Mouse (Mus musculus): ENCODE measurements around the gene Ceacam19. TPM values are rescaled to one million over a fixed set of nuclear protein-coding genes. Genes with fewer than 3 reads are reported as not detected.

The Ceacam19 gene
- polyA plus RNA-seq, 1 experiment from 2014 or later: not detected

DNA sequence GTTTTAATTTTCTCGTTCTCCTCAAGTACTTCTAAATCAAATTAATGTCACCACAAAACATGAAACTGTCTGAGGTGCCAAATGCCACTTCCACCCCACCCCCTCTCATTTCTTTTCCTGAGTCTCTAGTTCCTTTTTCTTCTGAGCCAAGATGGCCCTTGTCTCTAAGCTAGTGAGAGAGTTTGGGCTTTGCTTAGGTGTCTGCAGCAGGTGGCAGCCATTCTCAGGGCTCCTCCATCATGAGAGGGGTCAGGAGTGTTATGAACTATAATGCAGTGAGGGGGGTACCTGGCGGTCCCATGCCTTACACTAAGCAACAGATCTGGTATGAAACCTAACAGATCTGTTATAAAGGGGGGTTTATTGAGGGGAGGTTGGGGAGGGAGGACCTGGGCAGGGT lies 35.6 kb upstream of the Ceacam19 start:
- 65% methylated on average over 2 of the region's 2 CpGs for WGBS
- no peak overlapping the region for H3K4me3 ChIP-seq
- no peak for ATAC-seq (replicated peaks)
- H3K9ac ChIP-seq (replicated peaks): no peak overlapping the region
- peaks cover 13% of the 10 kb centered on the region; the same call in 1 of the 2 replicates for H3K4me1 ChIP-seq
- H3K27ac ChIP-seq (replicated peaks): no peak overlapping the region
- no peaks in the 10 kb centered on the region for H3K9me3 ChIP-seq
- H3K27me3 ChIP-seq: no peaks in the 10 kb centered on the region
- H3K36me3 ChIP-seq: no peaks in the 10 kb centered on the region
- H3K4me2 ChIP-seq (replicated peaks): no peak overlapping the region

DNA sequence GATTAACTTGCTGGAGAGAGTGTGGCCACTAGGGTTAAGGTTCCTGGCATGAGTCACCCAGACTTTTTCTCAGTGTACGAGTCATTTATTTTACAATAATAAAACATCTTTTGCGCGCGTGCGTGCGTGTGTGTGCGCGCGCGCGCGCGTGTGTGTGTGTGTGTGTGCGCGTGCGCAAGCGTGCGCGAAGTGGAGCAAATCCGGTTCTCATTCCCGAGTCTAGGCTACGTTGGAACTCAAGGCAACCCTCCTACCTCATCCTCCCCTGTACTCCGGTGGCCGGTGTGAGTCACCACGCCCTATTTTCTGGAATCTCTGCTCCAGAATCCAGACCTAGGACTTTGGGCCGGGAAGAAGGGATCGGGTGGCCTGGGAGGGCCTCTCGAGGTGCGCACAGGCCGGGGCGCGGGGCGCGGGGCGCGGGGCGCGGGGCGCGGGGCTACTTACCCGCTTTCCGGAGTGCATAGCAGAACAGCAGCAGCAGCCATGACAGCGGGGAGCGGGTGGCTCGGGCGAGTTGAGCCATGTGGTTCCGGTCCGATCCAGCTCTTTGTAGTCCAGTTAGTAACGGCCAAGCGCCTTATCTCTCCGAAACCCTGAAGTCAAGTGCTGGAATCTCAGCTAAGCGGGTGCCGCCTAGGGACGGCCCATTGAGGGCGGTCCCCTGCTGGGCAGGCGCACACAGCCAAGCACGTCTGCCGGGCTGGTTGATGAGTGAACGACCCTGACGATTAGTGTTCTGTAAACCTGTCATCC lies 32.9 kb upstream of the Ceacam19 start, which contains the start of gene Pvr:
TSS of gene Pvr (minus strand) at position 655 of the 756 bp plus-strand sequence.
- H3K36me3 ChIP-seq: peaks cover 7% of the 10 kb centered on the region
- peak within 1 kb of the TSS; percentile 79 for H3K4me3 ChIP-seq
- peak within 1 kb of the TSS; percentile 68 for H3K9ac ChIP-seq (replicated peaks)
- no peaks in the 10 kb centered on the region for H3K27me3 ChIP-seq
- peak within 1 kb of the TSS; percentile 78 for H3K4me2 ChIP-seq (replicated peaks)
- H3K27ac ChIP-seq (replicated peaks): peak within 1 kb of the TSS; percentile 87
- under 1% methylated on average over 60 of the region's 60 CpGs for WGBS
- H3K9me3 ChIP-seq: no peaks in the 10 kb centered on the region
- peaks cover 13% of the 10 kb centered on the region; the same call in 1 of the 2 replicates for H3K4me1 ChIP-seq
- ATAC-seq (replicated peaks): peak; percentile 88

DNA sequence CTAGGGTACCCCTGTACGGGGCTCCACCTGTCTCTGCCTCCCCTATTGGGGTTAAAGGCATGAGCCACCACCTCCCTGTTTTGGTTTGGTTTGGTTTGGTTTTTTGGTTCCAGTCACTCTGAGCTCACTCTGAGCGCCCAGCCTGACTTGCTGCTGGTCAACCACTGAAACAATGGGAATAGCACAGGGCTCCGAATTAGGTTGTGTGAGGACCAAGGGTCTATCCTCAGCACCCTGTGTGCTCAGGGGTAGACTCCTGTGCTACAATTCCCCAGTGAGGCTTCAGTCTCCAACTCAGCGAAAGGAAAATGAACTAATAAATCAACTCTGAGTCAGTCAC lies 32.4 kb upstream of the Ceacam19 start:
- Histone ChIP-seq H3K9me3 (no peaks in the 10 kb centered on the region), H3K4me3 (peak overlapping the region; percentile 79), H3K4me2 (replicated peaks) (peak overlapping the region; percentile 78), H3K27ac (replicated peaks) (peak overlapping the region; percentile 87; the same call in 1 of the 2 replicates), H3K9ac (replicated peaks) (peak overlapping the region; percentile 68), H3K27me3 (no peaks in the 10 kb centered on the region), H3K36me3 (peaks cover 7% of the 10 kb centered on the region), H3K4me1 (peaks cover 13% of the 10 kb centered on the region; the same call in 1 of the 2 replicates)
- WGBS: 29% methylated on average over 4 of the region's 4 CpGs
- ATAC-seq (replicated peaks): peak; percentile 50

DNA sequence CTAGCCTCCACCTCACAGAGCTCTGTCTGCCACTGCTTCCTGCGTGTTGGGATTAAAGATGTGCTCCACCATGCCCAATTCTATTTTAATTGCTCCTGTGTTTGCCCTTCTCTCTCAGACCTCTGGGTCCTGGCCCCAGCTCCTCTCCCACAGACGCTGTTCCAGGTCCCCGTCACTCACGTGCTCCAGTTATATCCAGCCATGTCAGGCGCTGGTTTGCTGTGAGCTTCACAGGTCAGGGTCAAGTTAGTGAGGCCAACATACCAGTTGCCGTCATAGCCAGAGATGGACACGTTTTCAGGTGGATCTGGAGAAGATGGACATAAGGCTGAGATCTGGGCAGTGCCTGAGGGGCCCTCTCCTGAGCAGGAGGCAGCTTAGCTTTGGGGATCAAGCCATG lies 26.8 kb upstream of the Ceacam19 start:
- Histone ChIP-seq H3K4me3 (no peak overlapping the region), H3K36me3 (peaks cover 7% of the 10 kb centered on the region), H3K4me2 (replicated peaks) (no peak overlapping the region), H3K9me3 (no peaks in the 10 kb centered on the region), H3K27ac (replicated peaks) (no peak overlapping the region), H3K27me3 (no peaks in the 10 kb centered on the region), H3K9ac (replicated peaks) (no peak overlapping the region), H3K4me1 (no peaks in the 10 kb centered on the region)
- WGBS: 90% methylated on average over 7 of the region's 7 CpGs
- no peak for ATAC-seq (replicated peaks)

DNA sequence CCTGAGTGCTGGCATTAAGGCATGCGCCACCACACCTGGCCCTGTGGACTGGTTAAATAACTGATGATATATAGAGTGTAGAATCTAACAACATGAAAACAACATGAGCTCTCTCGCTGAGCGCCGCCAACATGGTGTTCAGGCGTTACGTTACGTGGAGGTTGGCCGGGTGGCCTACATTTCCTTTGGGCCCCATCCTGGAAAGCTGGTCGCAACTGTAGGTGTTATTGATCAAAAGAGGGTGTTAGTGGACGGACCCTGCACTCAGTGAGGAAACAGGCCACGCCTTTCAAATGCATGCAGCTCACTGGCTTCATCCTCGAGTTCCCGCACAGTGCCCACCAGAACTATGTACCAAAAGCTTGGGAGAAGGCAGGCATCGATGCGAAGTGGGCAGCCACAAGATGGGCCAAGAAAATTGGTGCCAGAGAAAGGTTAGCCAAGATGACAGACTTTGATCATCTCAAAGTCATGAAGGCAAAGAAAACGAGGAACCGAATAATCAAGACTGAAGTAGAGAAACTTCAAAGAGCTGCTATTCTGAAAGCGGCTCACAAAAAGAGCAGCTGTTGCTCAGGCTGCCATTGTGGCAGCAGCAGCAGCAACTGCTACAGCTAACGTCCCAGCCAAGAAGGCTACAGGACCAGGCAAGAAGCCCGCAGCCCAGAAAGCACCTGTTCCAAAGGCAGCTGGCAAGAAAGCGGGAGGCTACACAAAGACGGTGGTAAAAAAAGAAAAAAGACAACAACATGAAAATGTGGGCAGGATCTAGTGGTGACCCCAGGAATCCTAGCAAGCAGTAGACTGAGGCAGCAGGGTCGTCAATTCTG lies 24.1 kb upstream of the Ceacam19 start:
- WGBS: 78% methylated on average over 23 of the region's 23 CpGs
- no peak overlapping the region for H3K9ac ChIP-seq (replicated peaks)
- H3K4me1 ChIP-seq: no peaks in the 10 kb centered on the region
- H3K27me3 ChIP-seq: no peaks in the 10 kb centered on the region
- H3K27ac ChIP-seq (replicated peaks): no peak overlapping the region
- peaks cover 14% of the 10 kb centered on the region for H3K36me3 ChIP-seq
- ATAC-seq (replicated peaks): no peak
- no peaks in the 10 kb centered on the region for H3K9me3 ChIP-seq
- no peak overlapping the region for H3K4me2 ChIP-seq (replicated peaks)
- H3K4me3 ChIP-seq: no peak overlapping the region

DNA sequence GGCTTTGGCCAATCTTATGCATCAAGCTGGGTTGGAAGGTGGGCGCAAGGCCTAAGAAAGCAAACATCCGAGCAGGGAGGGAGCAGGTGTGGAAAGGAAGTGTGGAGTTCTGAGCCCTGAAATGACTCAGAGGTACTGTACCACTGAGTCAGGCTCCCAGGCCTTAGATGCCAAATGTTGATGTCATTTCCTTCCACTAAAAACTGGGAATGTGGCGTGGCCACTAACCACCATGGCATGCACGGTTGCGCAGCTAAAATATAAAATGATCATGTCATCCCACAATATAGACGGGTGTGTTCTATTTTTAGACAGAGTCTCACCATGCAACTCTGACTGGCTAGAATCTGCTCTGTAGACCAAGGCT lies 23.5 kb upstream of the Ceacam19 start:
- no peak overlapping the region for H3K27ac ChIP-seq (replicated peaks)
- no peak for ATAC-seq (replicated peaks)
- H3K4me1 ChIP-seq: no peaks in the 10 kb centered on the region
- H3K4me2 ChIP-seq (replicated peaks): no peak overlapping the region
- H3K9me3 ChIP-seq: no peaks in the 10 kb centered on the region
- H3K9ac ChIP-seq (replicated peaks): no peak overlapping the region
- no peak overlapping the region for H3K4me3 ChIP-seq
- WGBS: 91% methylated on average over 6 of the region's 6 CpGs
- peaks cover 15% of the 10 kb centered on the region for H3K36me3 ChIP-seq
- H3K27me3 ChIP-seq: no peaks in the 10 kb centered on the region

DNA sequence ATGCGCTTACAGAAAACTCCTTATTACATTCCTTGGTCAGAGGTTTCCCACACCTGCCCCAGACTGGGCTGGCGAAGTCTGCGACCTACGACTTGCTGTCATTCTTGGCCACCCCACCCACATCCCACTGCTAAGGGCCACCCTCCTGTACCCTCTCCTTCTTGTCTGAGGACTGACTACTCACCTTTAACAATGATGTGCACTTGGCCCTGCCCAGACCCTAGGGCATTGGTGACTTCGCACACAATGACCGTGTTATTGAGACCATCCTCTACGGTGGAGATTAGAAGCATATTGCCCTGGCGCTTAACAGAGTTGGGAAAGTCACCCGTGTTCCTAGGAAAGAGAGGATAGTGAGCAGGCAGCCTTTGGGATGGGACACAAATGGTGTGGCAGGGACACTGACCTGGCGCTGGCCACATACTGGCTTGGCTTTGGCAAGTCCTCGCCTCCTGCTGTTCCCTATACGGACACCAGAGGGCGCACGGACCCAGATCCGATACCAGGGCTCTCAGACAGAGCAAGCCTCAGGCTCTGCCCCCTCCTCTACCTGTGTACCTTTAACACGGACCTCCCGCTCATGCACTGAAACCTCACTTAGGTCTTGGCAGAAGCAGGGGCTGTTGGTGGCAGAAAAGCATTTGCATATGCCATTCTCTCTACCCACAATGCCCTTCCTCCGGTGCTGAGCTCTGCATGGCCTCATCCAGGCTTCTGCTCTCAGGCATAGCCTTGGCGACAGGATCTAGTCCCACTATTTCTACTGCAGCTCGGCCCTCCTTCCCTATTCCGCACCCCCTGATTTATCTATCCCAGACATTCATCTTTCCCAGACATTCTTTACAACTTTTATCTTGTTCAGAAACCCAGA lies 22.9 kb upstream of the Ceacam19 start:
- ATAC-seq (replicated peaks): peak; percentile 73; the same call in 1 of the 2 replicates
- Histone ChIP-seq H3K9me3 (no peaks in the 10 kb centered on the region), H3K4me2 (replicated peaks) (no peak overlapping the region), H3K27ac (replicated peaks) (no peak overlapping the region), H3K4me1 (no peaks in the 10 kb centered on the region), H3K4me3 (no peak overlapping the region), H3K9ac (replicated peaks) (no peak overlapping the region), H3K27me3 (no peaks in the 10 kb centered on the region), H3K36me3 (peaks cover 12% of the 10 kb centered on the region; the same call in 1 of the 2 replicates)
- 49% methylated on average over 21 of the region's 21 CpGs for WGBS

DNA sequence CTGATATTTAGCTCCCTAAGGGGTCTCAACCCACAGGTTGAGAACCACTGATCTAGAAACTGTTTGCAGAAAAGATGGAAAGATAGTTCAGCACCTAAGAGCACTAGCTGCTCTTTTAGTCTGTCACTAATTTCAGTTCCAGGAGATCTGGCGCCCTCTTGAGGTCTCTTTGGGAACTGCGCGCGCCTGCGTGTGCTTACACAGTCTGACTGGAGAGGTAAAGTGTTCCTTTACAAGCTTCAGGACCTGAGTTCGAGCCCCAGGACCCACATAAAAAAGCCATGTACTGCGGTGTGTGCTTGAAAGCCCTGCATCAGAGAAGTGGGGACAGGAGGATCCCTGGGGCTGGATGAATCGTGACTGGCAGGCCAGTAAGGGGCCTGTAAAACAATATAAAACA lies 2.1 kb upstream of the Ceacam19 start:
- H3K27ac ChIP-seq (replicated peaks): no peak overlapping the region
- H3K4me2 ChIP-seq (replicated peaks): no peak overlapping the region
- H3K4me1 ChIP-seq: no peaks in the 10 kb centered on the region
- H3K9ac ChIP-seq (replicated peaks): no peak overlapping the region
- WGBS: 53% methylated on average over 8 of the region's 8 CpGs
- no peaks in the 10 kb centered on the region for H3K27me3 ChIP-seq
- H3K36me3 ChIP-seq: no peaks in the 10 kb centered on the region
- H3K4me3 ChIP-seq: no peak overlapping the region
- ATAC-seq (replicated peaks): no peak
- no peaks in the 10 kb centered on the region for H3K9me3 ChIP-seq

DNA sequence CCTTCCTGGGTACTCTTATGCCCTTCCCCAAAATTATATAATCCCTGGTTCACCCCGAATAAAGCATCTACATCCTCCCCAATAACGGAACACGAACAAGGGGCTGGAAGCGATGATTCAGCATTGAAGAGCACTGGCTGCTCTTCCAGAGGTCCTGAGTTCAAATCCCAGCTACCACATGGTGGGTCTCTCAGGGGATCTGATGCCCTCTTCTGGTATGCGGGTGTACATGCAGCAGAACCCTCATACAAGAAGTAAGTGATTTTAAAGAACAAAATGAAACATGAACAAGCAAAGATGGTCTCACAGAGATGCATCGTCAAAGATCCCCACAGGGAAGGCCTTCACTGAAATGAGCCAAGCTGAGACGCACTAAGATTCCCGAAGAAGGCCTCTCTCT lies 7.0 kb downstream of the Ceacam19 start:
- Histone ChIP-seq H3K36me3 (no peaks in the 10 kb centered on the region), H3K9ac (replicated peaks) (no peak overlapping the region), H3K27ac (replicated peaks) (no peak overlapping the region), H3K4me1 (no peaks in the 10 kb centered on the region), H3K4me3 (no peak overlapping the region), H3K4me2 (replicated peaks) (no peak overlapping the region), H3K27me3 (no peaks in the 10 kb centered on the region), H3K9me3 (no peaks in the 10 kb centered on the region)
- WGBS: 82% methylated on average over 8 of the region's 8 CpGs
- no peak for ATAC-seq (replicated peaks)

DNA sequence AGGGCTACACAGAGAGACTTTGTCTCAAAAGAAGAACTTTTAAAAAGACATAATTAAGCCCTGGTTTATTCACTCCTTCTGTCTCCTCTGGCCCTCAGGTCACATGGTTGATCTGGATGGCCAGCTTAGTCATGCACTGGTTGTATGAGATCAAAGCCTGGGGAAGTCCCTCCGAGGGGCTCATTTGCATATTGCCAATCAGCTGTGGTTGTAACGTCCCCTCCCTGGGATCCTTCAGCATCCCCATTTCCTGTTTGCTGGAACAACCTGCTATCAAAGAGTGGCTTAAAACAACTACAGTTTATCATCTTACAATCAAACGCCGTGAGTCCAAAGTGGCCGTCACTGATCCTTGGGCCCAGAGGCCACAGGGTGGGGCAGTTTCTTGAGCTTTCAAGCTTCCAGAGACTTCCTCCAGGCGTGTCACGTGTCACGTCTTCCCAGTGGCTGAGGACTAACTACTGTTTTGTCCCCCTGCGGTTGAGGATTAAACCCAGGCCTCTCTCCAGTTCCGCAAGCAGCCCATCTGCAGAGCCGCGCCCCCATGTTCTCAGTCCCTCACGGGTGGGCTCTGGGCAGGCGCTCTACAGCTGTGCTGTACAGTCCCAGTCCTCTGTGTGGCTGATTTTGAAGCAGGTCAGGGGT lies 10.9 kb downstream of the Ceacam19 start:
- H3K27ac ChIP-seq (replicated peaks): no peak overlapping the region
- no peaks in the 10 kb centered on the region for H3K36me3 ChIP-seq
- H3K27me3 ChIP-seq: no peaks in the 10 kb centered on the region
- no peaks in the 10 kb centered on the region for H3K4me1 ChIP-seq
- no peaks in the 10 kb centered on the region for H3K9me3 ChIP-seq
- H3K4me3 ChIP-seq: no peak overlapping the region
- peak; percentile 42 for ATAC-seq (replicated peaks)
- H3K4me2 ChIP-seq (replicated peaks): no peak overlapping the region
- H3K9ac ChIP-seq (replicated peaks): no peak overlapping the region
- WGBS: 62% methylated on average over 14 of the region's 14 CpGs

DNA sequence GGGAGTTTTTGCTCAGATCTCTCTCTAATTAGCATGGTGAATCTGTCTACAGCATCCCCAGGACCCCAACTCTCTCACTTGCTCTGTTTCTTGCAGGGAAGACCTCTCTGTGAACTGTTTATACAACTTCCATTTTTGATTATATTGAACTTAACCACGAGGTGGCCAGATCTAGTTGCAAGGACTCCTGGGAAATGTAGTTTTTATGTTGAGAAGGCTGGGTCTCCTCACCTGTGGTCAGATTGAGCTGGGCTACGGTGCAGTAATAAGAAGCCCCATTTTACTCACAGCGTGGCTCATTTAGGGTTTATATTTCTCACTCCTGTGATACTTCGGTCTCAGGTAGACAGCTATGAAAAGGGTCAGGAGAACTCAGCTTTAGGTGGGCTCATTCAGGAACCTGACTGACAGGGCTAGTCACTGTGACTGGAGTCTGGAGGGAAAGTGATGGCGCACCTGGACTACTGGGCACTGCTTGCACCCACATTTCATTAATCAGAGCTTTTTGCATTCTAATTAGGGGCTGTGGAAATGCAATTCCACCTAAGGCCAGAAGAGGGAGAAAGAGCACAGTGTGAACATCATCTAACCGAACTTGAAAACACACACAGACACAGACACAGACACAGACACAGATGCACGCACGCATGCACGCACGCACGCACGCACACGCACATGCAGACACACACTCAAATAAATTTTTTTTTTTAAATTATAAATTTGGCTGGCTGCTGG lies 11.7 kb downstream of the Ceacam19 start:
- H3K9ac ChIP-seq (replicated peaks): no peak overlapping the region
- no peaks in the 10 kb centered on the region for H3K4me1 ChIP-seq
- peak; percentile 39; the same call in 1 of the 2 replicates for ATAC-seq (replicated peaks)
- no peak overlapping the region for H3K4me2 ChIP-seq (replicated peaks)
- H3K9me3 ChIP-seq: no peaks in the 10 kb centered on the region
- H3K27me3 ChIP-seq: no peaks in the 10 kb centered on the region
- WGBS: 54% methylated on average over 13 of the region's 13 CpGs
- no peak overlapping the region for H3K27ac ChIP-seq (replicated peaks)
- no peak overlapping the region for H3K4me3 ChIP-seq
- H3K36me3 ChIP-seq: no peaks in the 10 kb centered on the region

All from forebrain, embryonic 15.5 days (tissue).